Mouse (Mus musculus) c-Kit-negative CD71-positive TER-119-positive erythroid progenitor cells, embryonic 14.5 days (primary cell): ENCODE measurements around the gene Arid3a.

Source experiments
- DNase-seq: peaks from one replicate; pipeline ENCODE4 v3.0.0-alpha.2; 2013; ENCODE audit warnings: low read depth, low spot score

Arid3a gene

GRCm38 (mm10) chr10:79927324-79928029, 634 bp downstream of the Arid3a start:
- DNase-seq, result no peak

- DNase-seq, result no peak
These were observed 1.3 kb downstream of the Arid3a start for GRCm38 (mm10) chr10:79928030-79928694.

- no peak for DNase-seq
These were observed 2.3 kb downstream of the Arid3a start for GRCm38 (mm10) chr10:79928907-79929701.

GRCm38 (mm10) chr10:79929967-79930825, 3.4 kb downstream of the Arid3a start:
- no peak for DNase-seq

GRCm38 (mm10) chr10:79930826-79931186, 4.0 kb downstream of the Arid3a start:
- DNase-seq, result no peak

GRCm38 (mm10) chr10:79931797-79932196, 5.0 kb downstream of the Arid3a start:
- no peak for DNase-seq

- DNase-seq, result no peak
These were observed 5.9 kb downstream of the Arid3a start for GRCm38 (mm10) chr10:79932736-79933135.

GRCm38 (mm10) chr10:79933145-79933679, 6.4 kb downstream of the Arid3a start:
- no peak for DNase-seq

- DNase-seq, result no peak
These were observed 7.0 kb downstream of the Arid3a start for GRCm38 (mm10) chr10:79933861-79934260.

- no peak for DNase-seq
These were observed 7.5 kb downstream of the Arid3a start for GRCm38 (mm10) chr10:79934272-79934721.

GRCm38 (mm10) chr10:79934794-79935569, 8.1 kb downstream of the Arid3a start:
- DNase-seq, result no peak

- DNase-seq, result no peak
These were observed 9.6 kb downstream of the Arid3a start for GRCm38 (mm10) chr10:79936284-79936910.

- DNase-seq, result no peak
These were observed 10.1 kb downstream of the Arid3a start for GRCm38 (mm10) chr10:79936911-79937441.

GRCm38 (mm10) chr10:79937775-79938526, 11.1 kb downstream of the Arid3a start:
- no peak for DNase-seq

GRCm38 (mm10) chr10:79940749-79941148, 13.9 kb downstream of the Arid3a start:
- DNase-seq, result no peak

- DNase-seq, result no peak
These were observed 16.1 kb downstream of the Arid3a start for GRCm38 (mm10) chr10:79942988-79943387.

- DNase-seq, result no peak
These were observed 16.6 kb downstream of the Arid3a start for GRCm38 (mm10) chr10:79943471-79943901.

GRCm38 (mm10) chr10:79945507-79946234, 18.8 kb downstream of the Arid3a start:
- DNase-seq, result no peak
